In the genomic region with DNA sequence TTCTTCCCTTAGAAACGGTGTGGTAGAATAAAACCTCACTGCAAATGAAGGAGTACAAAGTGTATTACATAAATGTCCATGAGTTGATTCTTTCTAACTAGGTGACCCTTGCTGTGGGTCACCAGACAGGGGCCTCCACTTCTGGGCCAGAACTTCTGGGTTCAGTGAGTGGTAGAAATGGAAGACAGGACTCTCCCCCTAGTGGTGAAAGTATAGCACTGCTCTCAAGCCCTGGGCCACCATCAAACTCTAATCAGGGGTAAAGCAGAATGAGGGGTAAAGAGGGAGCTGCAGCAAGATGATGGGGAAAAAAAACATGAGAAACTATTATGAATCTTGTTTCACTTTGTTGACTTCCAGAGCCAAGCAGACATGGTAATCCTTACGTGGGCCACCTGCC, we compare ENCODE assay signal across 9 mouse cellular contexts.
DNase-seq lines count a peak whose midpoint lies in the region; TF ChIP-seq lines count a peak whose summit lies in the region.
"Had no signal": no experiment of that assay in that cellular context is flagged by ENCODE, and none has a peak within 500 bp of the region (broad histone marks: within the 10 kb centered on the region; RNA-seq: fewer than 3 reads in every experiment).

No protein-coding gene starts in this region.

- no peak overlapping the region for H3K9ac ChIP-seq in ES-Bruce4 (ENCODE audit: low read depth, poor library complexity, severe bottlenecking)

- DNase-seq in kidney, adult 2 months = no peak
- DNase-seq in kidney, postnatal 4 days = no peak
- DNase-seq in 416B (ENCODE audit: low read depth) = peak; percentile 12
- peak; percentile 18 for DNase-seq in embryonic facial prominence, embryonic 10.5 days (ENCODE audit: low spot score)
- no peak for DNase-seq in testis, postnatal 10 days (ENCODE audit: low spot score)
- DNase-seq in gastrocnemius, postnatal 14 days = no peak
- DNase-seq in layer of hippocampus, adult 18-20 months (ENCODE audit: low spot score in 2 of 2) = no peak
- DNase-seq: adrenal gland, adult 2 months had no signal

- H3K4me1 ChIP-seq in kidney, adult 2 months (ENCODE audit: control insufficient read depth, insufficient read depth, low read length) = no peaks in the 10 kb centered on the region
- H3K4me1 ChIP-seq in ES-Bruce4 (ENCODE audit: control insufficient read depth, insufficient read depth, low read length) = no peaks in the 10 kb centered on the region
- H3K4me1 ChIP-seq in embryonic facial prominence, embryonic 10.5 days = no peaks in the 10 kb centered on the region

- H3K27ac ChIP-seq in kidney, adult 2 months (ENCODE audit: insufficient read depth, low read depth, low read length) = no peak overlapping the region
- no peak overlapping the region for H3K27ac ChIP-seq in ES-Bruce4 (ENCODE audit: insufficient read depth, low read length)
- no peak overlapping the region for H3K27ac ChIP-seq in embryonic facial prominence, embryonic 10.5 days (replicated peaks)

- WGBS in kidney, adult 2 months = 77% methylated on average over 2 of the region's 2 CpGs
- 41% methylated on average over 2 of the region's 2 CpGs for WGBS in embryonic facial prominence, embryonic 10.5 days

- H3K36me3 ChIP-seq in kidney, adult 2 months (ENCODE audit: control insufficient read depth, insufficient read depth, low read length) = no peaks in the 10 kb centered on the region
- H3K36me3 ChIP-seq in ES-Bruce4 (ENCODE audit: control insufficient read depth, insufficient read depth, low read length, poor library complexity, severe bottlenecking) = no peaks in the 10 kb centered on the region
- H3K36me3 ChIP-seq in embryonic facial prominence, embryonic 10.5 days (replicated peaks) = no peaks in the 10 kb centered on the region

- intact Hi-C loops in gastrocnemius, postnatal 14 days (cut with DNase I; ENCODE audit: low total_unique reads) = no loop called here

- H3K27me3 ChIP-seq in kidney, adult 2 months (replicated peaks; ENCODE audit: control insufficient read depth, insufficient read depth, low read length) = no peaks in the 10 kb centered on the region
- no peaks in the 10 kb centered on the region for H3K27me3 ChIP-seq in ES-Bruce4 (ENCODE audit: control insufficient read depth, insufficient read depth, low read length, poor library complexity, severe bottlenecking)
- no peaks in the 10 kb centered on the region for H3K27me3 ChIP-seq in embryonic facial prominence, embryonic 10.5 days (replicated peaks; ENCODE audit: low read depth, poor library complexity, severe bottlenecking)

- TF ChIP-seq CTCF in kidney, adult 2 months (conservative IDR thresholded peaks at IDR 0.05; ENCODE audit: insufficient read depth, insufficient read length, low read depth, low read length) = peak; percentile 55
- TF ChIP-seq CTCF in ES-Bruce4 (IDR thresholded peaks at IDR 0.05; ENCODE audit: low read depth, low read length) = peak; percentile 23

- H3K4me3 ChIP-seq in kidney, adult 2 months (ENCODE audit: insufficient read depth, low read depth, low read length) = no peak overlapping the region
- H3K4me3 ChIP-seq in ES-Bruce4 (ENCODE audit: low read depth, low read length) = no peak overlapping the region
- H3K4me3 ChIP-seq in embryonic facial prominence, embryonic 10.5 days = no peak overlapping the region

- TF ChIP-seq EP300 in ES-Bruce4 (IDR thresholded peaks at IDR 0.05; ENCODE audit: insufficient read depth, low read depth, low read length) = no peak

- TF ChIP-seq POLR2A in kidney, adult 2 months (IDR thresholded peaks at IDR 0.05; ENCODE audit: low read depth, low read length) = no peak
- TF ChIP-seq POLR2A in ES-Bruce4 (IDR thresholded peaks at IDR 0.05; ENCODE audit: insufficient read depth, low read length) = no peak

- H3K9me3 ChIP-seq in ES-Bruce4 (replicated peaks; ENCODE audit: control insufficient read depth, insufficient read depth, low read length, poor library complexity, severe bottlenecking) = no peaks in the 10 kb centered on the region
- H3K9me3 ChIP-seq in embryonic facial prominence, embryonic 10.5 days = no peaks in the 10 kb centered on the region

Comparison
In these comparisons a context has a peak if more than half of its experiments do, and no peak if none do; other contexts are left out.
1. DNase-seq: peak in 416B (single experiment) and embryonic facial prominence, embryonic 10.5 days (single experiment); none in kidney, adult 2 months (single experiment), kidney, postnatal 4 days (0 of 2), testis, postnatal 10 days (single experiment), gastrocnemius, postnatal 14 days (single experiment) and layer of hippocampus, adult 18-20 months (0 of 2).